Mouse (Mus musculus) megakaryocyte, embryonic 14.5 days (primary cell): Measurements from ENCODE around the gene Afdn.

Source experiments
- FLI1 ChIP-seq: IDR thresholded peaks from 2 replicates; pipeline ENCODE4 v1.6.1; 2012; ENCODE audit warnings: low read length, inconsistent platforms, mixed read lengths
- GATA1 ChIP-seq: IDR thresholded peaks from 3 replicates; pipeline ENCODE4 v1.6.1; 2012; ENCODE audit warnings: mixed read lengths, low read length, inconsistent platforms, borderline replicate concordance

- TF ChIP-seq GATA1 (no peak), FLI1 (no peak)
These were observed 69.9 kb downstream of the Afdn start for GRCm38 (mm10) chr17:13830234-13830633.
